Mouse (Mus musculus) left cerebral cortex, postnatal 36 days (tissue): ENCODE data around the gene Sp3. TPM values are rescaled to one million over a fixed set of nuclear protein-coding genes. Genes with fewer than 3 reads are reported as not detected.

Source experiments
- microRNA-seq: library from miRNA; unstranded; fragments of <30 nt; microRNA quantifications from one replicate; pipeline ENCODE4 v1.2.0, GENCODE M21; 2022
- total RNA-seq, 2 experiments: library from RNA; stranded (reverse); gene quantifications; 2 replicates each; pipeline ENCODE4 v1.2.3; 2021

Gene Sp3
- total RNA-seq, 2 experiments from 2014 or later: 50.0 to 54.8 TPM

Small RNA genes lying within 50 kb of the gene (microRNA-seq; reads per million reads assigned to microRNA genes)
- gene Gm25960: not detected

Other genes starting within 250 kb of the Sp3 start
- gene Gm11084, start 6.3 kb upstream of the Sp3 start, total RNA-seq: not detected
- gene Ola1, start 238.5 kb upstream of the Sp3 start, total RNA-seq: 100 to 1,000 TPM; 101 to 103 TPM